Mouse (Mus musculus) kidney, postnatal 4 days (tissue): ENCODE measurements at regions not wholly inside any gene's neighbourhood (a gene's known extent, or its start where the extent isn't known, plus 50 kb on each side); places are given as distances from the start of the nearest gene placed in this dataset.

Source experiments
- DNase-seq, 2 experiments: peaks; one replicate each; pipeline ENCODE4 v3.0.0; 2021; ENCODE audit warnings: mixed read lengths in 2 of 2

DNA sequence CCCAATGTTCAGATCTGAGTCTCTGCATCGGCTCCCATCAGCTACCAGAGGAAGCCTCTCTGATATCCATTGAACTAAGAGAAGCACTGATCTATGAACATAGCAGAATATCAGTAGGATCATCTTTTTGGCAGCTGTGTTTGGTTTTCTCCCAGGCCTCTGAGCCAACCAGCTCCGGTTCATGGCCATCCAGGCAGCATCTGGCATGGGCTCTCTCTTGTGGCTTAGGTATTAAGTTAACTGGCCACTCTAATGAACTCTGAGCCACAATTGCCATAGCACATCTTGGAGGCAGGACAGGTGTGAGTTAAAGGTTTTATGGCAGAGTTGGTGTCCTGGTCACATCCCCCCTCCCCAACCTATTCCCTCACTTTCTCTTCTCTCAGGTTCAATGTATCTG, 90.2 kb upstream of the Ufm1 start:
- DNase-seq, result peak; percentile 2 to 9

DNA sequence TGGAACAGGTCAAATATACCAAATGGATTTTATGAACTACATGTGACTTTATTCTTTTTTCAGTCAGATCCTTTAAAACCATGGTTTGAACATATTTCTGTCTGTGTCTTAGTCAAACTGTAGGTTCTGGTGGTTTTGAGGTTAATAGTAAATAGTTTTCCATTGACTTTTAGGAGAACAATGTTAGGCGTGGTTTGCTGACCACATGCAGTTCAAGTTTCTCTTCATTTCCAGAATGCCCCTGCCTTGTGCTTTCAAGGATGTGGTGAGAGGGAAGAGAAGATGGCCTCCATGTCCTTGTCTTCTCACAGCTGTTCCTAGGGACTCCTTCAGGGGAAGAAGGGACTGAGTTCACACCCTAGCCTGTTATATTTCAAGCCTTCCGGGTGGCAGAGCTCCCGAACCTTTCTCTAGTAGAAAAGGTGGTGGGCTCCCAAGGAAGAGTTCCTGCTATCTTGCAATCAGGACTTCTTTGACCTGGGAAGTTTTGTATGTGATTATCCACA, 76.1 kb upstream of the Ufm1 start:
- DNase-seq, result no peak

- no peak for DNase-seq
These were observed 68.1 kb upstream of the Ufm1 start for GRCm38 (mm10) chr3:53931745-53932144.

DNA sequence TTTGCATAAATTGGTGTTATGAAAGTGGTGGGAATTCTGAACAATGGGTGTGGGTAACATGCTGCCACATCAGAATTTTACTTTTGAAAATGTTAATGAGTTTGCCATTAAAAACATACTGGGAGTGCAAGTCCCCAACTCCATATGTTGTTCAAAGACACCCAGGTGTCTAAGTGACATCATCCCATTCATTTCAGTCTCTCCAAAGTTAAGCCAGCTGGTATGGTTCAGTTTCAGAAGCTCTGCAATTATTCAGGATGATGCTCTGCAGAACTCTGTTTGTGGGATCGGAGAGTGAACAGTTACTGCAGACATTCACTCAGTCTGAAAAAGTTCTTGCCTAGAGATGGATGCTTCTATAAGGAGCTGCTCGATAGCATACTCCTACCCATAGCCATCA, 56.3 kb upstream of the Ufm1 start:
- no peak for DNase-seq

GRCm38 (mm10) chr3:53919541-53919940, 55.9 kb upstream of the Ufm1 start:
- DNase-seq, result no peak

- DNase-seq, result no peak
These were observed 54.3 kb upstream of the Ufm1 start for GRCm38 (mm10) chr3:53917960-53918359.

DNA sequence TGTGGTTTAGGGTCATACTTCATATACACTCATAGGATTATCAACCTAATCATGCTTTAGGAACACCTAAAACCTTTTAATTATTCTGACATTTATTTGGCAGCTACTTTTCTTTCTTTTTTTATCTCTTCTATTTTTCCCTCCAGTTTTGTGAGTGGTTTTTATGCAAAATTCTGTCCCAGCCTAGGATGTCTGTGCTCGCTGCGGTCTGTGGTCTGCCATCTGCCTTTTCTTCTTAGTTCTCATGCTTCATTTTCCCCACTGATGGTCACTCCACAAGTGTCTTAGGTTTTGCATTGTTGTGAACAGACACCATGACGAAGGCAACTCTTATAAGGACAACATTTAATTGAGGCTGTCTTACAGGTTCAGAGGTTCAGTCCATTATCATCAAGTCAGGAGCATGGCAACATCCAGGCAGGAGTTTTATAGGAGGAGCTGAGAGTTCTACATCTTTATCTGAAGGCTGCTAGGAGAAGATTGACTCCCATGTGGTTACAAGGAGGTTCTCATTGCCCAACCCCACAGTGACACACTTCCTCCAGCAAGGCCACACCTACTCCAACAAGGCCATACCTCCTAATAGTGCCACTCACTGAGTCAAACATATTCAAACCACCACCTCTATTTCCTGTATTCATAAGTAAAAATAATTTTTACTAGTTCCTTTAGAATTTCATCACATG, 50.5 kb upstream of the Ufm1 start:
- no peak for DNase-seq
